17 mouse cellular contexts compared by ENCODE assay signal in the genomic region with DNA sequence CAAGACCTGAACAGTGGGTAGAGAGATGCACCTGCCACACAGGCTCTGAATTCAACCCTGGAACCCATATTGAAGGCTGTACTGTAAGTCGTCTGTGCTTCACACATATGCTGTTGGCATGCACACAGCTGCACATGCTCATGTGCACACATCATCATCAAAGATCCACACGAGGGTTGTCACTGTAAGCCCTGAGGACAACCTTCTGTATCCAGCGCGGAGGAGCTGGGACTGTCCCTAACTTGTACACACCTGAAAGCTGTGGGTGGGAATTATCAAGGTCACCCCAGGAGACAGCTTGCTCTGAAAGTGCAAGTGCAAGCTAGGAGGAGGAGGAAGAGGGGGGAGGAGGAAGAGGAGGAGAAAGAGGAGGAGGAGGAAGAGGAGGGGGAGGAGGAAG. TPM values are rescaled to one million over a fixed set of nuclear protein-coding genes. Genes with fewer than 3 reads are reported as not detected.
"Had no signal": no experiment of that assay in that cellular context is flagged by ENCODE, and none has a peak within 500 bp of the region (broad histone marks: within the 10 kb centered on the region; RNA-seq: fewer than 3 reads in every experiment).

No protein-coding gene starts in this region.

- H3K9me3 ChIP-seq: limb, embryonic 10.5 days; liver, embryonic 15.5 days; midbrain, embryonic 12.5 days; neural tube, embryonic 15.5 days had no signal

- H3K27me3 ChIP-seq: neural tube, embryonic 15.5 days had no signal

- H3K4me3 ChIP-seq: layer of hippocampus, adult 2 months; limb, embryonic 10.5 days; liver, embryonic 15.5 days; midbrain, embryonic 12.5 days; neural tube, embryonic 15.5 days had no signal

- H3K36me3 ChIP-seq: limb, embryonic 10.5 days; liver, embryonic 15.5 days; midbrain, embryonic 12.5 days; neural tube, embryonic 15.5 days had no signal

- ATAC-seq: lung, postnatal 0 days had no signal

- H3K4me2 ChIP-seq: liver, embryonic 11.5 days; liver, embryonic 15.5 days; midbrain, embryonic 12.5 days; neural tube, embryonic 15.5 days had no signal

- H3K9ac ChIP-seq: liver, embryonic 15.5 days; midbrain, embryonic 12.5 days; neural tube, embryonic 15.5 days had no signal

- H3K27ac ChIP-seq: kidney, postnatal 0 days; layer of hippocampus, adult 2 months; limb, embryonic 10.5 days; liver, embryonic 15.5 days; midbrain, embryonic 12.5 days; neural tube, embryonic 15.5 days had no signal

- DNase-seq: kidney, adult 9 months; kidney, postnatal 4 days; lung, adult 2 months; lung, postnatal 36 days; right cerebral cortex, postnatal 4 days; spleen, adult 18-20 months; thymus, adult 18-20 months; thymus, postnatal 14 days had no signal

RNA-seq across cellular contexts. Expression of gene Ripply3, which starts 29.0 kb away (rescaled TPM):
- total RNA-seq: midbrain, postnatal 0 days had no signal
